Comparison of ENCODE assay signal across 10 mouse cellular contexts in the genomic region with DNA sequence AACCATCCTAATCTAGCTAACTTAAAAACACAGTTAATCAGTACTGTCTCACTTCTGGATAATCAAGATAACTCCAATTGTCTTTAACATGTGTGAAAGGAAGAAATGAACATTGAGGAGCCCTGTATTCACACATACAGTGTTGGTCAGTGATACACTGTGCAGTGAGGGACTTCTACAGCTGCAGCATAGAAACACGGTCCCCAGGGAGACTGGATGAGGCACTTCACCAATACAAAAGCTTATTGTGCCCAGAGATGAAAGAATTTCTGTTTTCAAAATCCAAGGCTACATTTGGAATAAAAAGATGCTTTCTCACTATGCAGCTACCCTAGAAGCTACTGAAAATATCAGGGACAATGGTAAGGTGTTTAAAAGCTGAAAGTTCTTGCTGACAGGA.
"Had no signal": no experiment of that assay in that cellular context is flagged by ENCODE, and none has a peak within 500 bp of the region (broad histone marks: within the 10 kb centered on the region; RNA-seq: fewer than 3 reads in every experiment).

No protein-coding gene starts in this region.

- H3K9ac ChIP-seq: limb, embryonic 13.5 days; midbrain, embryonic 15.5 days had no signal

- ATAC-seq: intestine, embryonic 16.5 days; midbrain, embryonic 15.5 days had no signal

- H3K36me3 ChIP-seq: limb, embryonic 13.5 days; midbrain, embryonic 15.5 days had no signal

- H3K4me2 ChIP-seq: limb, embryonic 13.5 days; midbrain, embryonic 15.5 days had no signal

- H3K27me3 ChIP-seq: limb, embryonic 13.5 days; midbrain, embryonic 15.5 days had no signal

- H3K4me3 ChIP-seq: limb, embryonic 13.5 days; midbrain, embryonic 15.5 days had no signal

- H3K9me3 ChIP-seq: limb, embryonic 13.5 days; midbrain, embryonic 15.5 days had no signal

- H3K27ac ChIP-seq: limb, embryonic 13.5 days; midbrain, embryonic 15.5 days had no signal

- H3K4me1 ChIP-seq: limb, embryonic 13.5 days; midbrain, embryonic 15.5 days had no signal

- DNase-seq: kidney, adult 2 months; kidney, postnatal 25 days; left cerebral cortex, postnatal 4 days; lung, adult 18-20 months; right cerebral cortex, adult 18-20 months; right cerebral cortex, postnatal 25 days; thymus, postnatal 4 days had no signal
